Mouse (Mus musculus): ENCODE results near the gene Kcng4. TPM values are rescaled to one million over a fixed set of nuclear protein-coding genes. Genes with fewer than 3 reads are reported as not detected.
A peak's percentile ranks its signal among the peaks of the same experiment; 100 is the strongest.

Gene Kcng4
- polyA plus RNA-seq, 1 experiment from 2014 or later: 0.47 TPM

DNA sequence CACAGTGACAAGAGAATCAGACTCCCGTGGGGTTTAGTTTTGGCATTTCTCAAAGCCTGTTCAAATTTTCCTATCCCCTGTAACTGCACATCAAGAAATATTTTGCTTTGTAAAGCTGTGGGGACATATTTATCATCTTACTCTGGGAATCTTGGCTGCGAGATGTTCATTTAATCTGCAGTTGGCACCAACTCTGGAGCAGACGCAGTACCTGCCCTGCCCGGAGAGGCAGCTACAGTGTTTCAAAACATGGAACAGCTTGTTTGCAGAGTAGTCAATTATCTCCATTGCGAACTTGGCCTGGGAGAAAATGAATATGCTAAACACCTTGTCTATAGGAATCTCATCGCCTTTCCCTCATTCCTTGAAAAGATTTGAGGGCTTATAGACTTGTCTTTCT, 2.8 kb upstream of the Kcng4 start:
- H3K27ac ChIP-seq: no peak overlapping the region
- no peak overlapping the region for H3K4me3 ChIP-seq (replicated peaks)
- no peaks in the 10 kb centered on the region for H3K9me3 ChIP-seq
- no peak overlapping the region for H3K4me2 ChIP-seq (replicated peaks)
- 82% methylated on average over 6 of the region's 6 CpGs for WGBS
- ATAC-seq: no peak
- H3K9ac ChIP-seq (replicated peaks): no peak overlapping the region
- peaks cover 24% of the 10 kb centered on the region for H3K4me1 ChIP-seq (replicated peaks)
- H3K36me3 ChIP-seq: no peaks in the 10 kb centered on the region
- H3K27me3 ChIP-seq: peaks cover 17% of the 10 kb centered on the region

DNA sequence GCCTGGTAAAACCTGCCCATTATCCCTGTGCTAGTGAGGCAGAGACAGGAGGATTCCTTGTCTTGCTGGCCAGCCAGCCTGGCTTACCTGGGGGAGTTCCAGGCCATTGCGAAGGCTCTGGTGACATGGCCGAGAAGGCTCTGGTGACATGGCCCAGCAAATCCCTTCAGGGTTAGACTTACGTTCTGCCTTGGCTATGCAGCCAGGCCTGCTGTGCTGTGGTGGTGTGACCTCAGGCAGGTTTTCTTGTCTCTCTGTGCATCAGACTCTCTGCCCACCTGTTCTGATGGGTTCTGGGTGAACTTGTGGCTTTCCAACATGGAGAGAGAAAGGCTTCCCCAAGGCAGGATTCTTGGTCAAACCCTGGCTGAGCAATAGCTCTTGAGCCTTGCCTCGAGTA, 1.9 kb upstream of the Kcng4 start:
- ATAC-seq: no peak
- Histone ChIP-seq H3K9me3 (no peaks in the 10 kb centered on the region), H3K9ac (replicated peaks) (no peak overlapping the region), H3K27me3 (peaks cover 24% of the 10 kb centered on the region), H3K4me2 (replicated peaks) (no peak overlapping the region), H3K4me3 (replicated peaks) (no peak overlapping the region), H3K4me1 (replicated peaks) (peaks cover 29% of the 10 kb centered on the region), H3K36me3 (no peaks in the 10 kb centered on the region), H3K27ac (no peak overlapping the region)
- WGBS: 91% methylated on average over 4 of the region's 4 CpGs

DNA sequence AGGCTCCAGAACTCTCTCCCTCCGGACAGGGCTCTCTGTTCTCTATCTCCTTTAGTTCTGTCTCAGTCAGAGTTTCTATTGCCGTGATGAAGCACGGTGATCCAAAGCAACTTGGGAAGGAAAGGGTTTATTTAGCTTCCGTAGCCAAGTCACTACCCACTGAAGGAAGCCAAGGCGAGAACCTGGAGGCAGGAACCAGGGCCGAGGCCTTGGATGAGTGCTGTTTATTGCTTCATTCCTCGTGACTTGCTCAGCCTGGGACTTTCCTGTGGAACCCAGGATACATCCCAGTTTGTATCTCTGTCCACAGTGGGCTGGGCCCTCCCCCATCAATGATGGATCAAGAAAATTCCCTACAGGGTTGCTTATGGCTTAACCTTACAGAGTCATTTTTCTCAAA, 1.3 kb upstream of the Kcng4 start:
- 67% methylated on average over 7 of the region's 7 CpGs for WGBS
- peaks cover 29% of the 10 kb centered on the region for H3K4me1 ChIP-seq (replicated peaks)

DNA sequence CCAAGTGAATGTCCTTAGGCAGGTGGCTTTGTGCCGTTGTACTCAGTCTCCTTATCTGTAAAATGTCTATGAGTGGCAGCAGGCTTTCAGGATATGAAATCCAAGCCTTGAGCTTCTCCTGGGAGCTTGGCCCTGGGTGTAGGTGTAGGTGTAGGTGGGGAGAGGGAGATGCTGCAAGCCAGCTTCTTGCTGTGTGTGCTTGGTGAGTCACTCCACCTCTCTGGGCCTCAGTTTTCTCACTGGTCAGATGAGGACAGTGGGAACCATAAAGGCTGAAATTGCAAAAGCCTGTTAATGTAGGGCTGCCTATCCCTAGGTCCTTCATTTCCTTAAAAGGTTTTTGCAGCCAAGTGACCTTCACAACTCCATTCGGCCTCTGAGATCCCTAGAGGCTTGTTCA, 478 bp upstream of the Kcng4 start:
- H3K27ac ChIP-seq: no peak overlapping the region
- 62% methylated on average over 2 of the region's 2 CpGs for WGBS
- H3K9ac ChIP-seq (replicated peaks): 0 out of 2 replicates have a peak overlapping the region, but pooled peaks have one; percentile 36
- H3K4me3 ChIP-seq (replicated peaks): no peak overlapping the region
- H3K4me2 ChIP-seq (replicated peaks): no peak overlapping the region
- peaks cover 35% of the 10 kb centered on the region for H3K4me1 ChIP-seq (replicated peaks)
- no peak for ATAC-seq
- H3K36me3 ChIP-seq: no peaks in the 10 kb centered on the region
- peaks cover 24% of the 10 kb centered on the region for H3K27me3 ChIP-seq
- H3K9me3 ChIP-seq: no peaks in the 10 kb centered on the region

More for the DNA sequence above, 1.3 kb upstream of the Kcng4 start:
- no peaks in the 10 kb centered on the region for H3K9me3 ChIP-seq
- H3K4me2 ChIP-seq (replicated peaks): no peak overlapping the region
- H3K27me3 ChIP-seq: peaks cover 24% of the 10 kb centered on the region
- no peak overlapping the region for H3K4me3 ChIP-seq (replicated peaks)
- H3K36me3 ChIP-seq: no peaks in the 10 kb centered on the region
- no peak overlapping the region for H3K9ac ChIP-seq (replicated peaks)
- H3K27ac ChIP-seq: no peak overlapping the region
- ATAC-seq: no peak

DNA sequence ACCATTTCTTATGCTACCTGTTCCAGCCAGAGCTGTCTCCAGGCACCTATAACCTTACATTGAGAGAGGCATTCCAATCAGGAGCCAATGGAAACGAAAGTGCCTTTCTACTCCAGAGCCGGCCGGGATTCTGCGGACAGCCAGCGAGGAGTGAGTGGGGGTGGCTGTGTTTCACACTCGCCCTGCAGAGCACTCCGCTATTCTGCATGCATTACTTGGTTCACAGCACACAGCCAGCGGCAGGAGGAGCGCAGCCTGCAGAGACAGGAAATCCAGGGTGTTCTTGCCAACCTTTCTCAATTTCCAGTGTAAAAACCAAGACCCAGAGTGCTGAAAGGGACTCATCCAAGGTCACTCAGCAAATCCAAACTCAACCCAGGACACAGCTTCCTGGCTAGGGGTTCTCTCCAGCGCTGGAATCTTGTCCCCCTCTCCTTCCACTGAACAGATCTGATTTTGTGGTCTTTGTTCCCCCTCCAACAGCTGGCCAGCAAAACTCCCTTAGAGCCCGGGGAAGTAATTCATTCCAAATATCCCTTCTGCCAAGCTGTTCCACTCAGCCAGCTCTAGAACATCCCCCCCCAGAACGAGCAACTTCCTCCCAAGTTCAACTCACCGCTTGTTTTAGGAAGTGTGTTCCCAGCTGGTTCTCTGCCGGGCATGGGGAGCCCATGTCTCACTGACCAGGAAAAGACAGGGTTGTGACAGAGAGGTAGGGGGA, 704 bp downstream of the Kcng4 start:
- Histone ChIP-seq H3K4me3 (replicated peaks) (no peak overlapping the region), H3K27me3 (peaks cover 24% of the 10 kb centered on the region), H3K27ac (no peak overlapping the region), H3K9me3 (no peaks in the 10 kb centered on the region), H3K36me3 (no peaks in the 10 kb centered on the region), H3K9ac (replicated peaks) (no peak overlapping the region), H3K4me2 (replicated peaks) (0 out of 2 replicates have a peak overlapping the region, but pooled peaks have one; percentile 9), H3K4me1 (replicated peaks) (peaks cover 40% of the 10 kb centered on the region)
- 13% methylated on average over 14 of the region's 14 CpGs for WGBS
- no peak for ATAC-seq

DNA sequence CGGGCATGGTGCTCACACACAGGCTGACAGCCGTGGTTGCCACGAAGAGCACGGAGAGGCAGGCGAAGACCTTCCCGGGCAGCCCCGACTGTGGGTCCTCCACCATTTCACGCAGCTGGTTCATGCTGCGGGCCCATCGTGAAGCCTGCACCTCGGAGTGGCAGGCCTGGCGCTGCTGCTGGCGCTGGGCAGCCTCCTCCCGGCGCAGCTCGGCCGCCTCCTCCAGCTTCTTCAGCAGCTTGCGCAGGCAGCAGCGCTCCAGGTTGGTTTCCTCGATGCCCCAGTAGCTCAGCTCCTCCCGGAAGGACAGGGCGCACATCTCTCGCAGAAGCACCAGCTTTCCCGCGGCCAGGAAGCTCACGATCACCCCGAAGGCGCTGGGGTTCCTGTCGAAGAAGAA, 2.6 kb downstream of the Kcng4 start:
- Histone ChIP-seq H3K9me3 (no peaks in the 10 kb centered on the region), H3K4me2 (replicated peaks) (0 out of 2 replicates have a peak overlapping the region, but pooled peaks have one; percentile 7), H3K27ac (no peak overlapping the region), H3K27me3 (peaks cover 24% of the 10 kb centered on the region), H3K9ac (replicated peaks) (no peak overlapping the region), H3K4me3 (replicated peaks) (no peak overlapping the region), H3K36me3 (no peaks in the 10 kb centered on the region), H3K4me1 (replicated peaks) (peaks cover 43% of the 10 kb centered on the region)
- 52% methylated on average over 29 of the region's 29 CpGs for WGBS
- ATAC-seq: no peak

DNA sequence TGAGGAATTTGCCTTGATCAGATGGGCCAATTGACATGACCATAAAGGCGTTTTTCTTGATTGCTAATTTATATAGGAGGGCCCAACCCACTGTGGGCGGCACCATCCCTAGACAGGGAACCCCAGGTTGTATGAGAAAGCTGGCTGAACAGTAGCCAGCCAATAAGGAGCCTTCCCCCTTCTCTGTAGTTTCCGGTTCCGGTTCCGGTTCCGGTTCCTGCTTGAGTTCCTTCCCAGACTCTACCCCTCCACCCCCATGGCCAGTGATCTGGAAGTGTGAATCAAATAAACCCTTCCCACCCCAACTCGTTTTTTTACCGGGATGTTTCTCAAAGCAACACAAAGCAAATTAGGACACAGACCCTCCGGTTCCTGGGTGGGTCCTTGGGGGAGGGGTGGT, 3.2 kb downstream of the Kcng4 start:
- Histone ChIP-seq H3K4me3 (replicated peaks) (no peak overlapping the region), H3K9ac (replicated peaks) (no peak overlapping the region), H3K27me3 (peaks cover 24% of the 10 kb centered on the region), H3K4me1 (replicated peaks) (peaks cover 45% of the 10 kb centered on the region), H3K9me3 (no peaks in the 10 kb centered on the region), H3K4me2 (replicated peaks) (no peak overlapping the region), H3K36me3 (no peaks in the 10 kb centered on the region), H3K27ac (no peak overlapping the region)
- WGBS: 91% methylated on average over 9 of the region's 9 CpGs
- ATAC-seq: no peak

DNA sequence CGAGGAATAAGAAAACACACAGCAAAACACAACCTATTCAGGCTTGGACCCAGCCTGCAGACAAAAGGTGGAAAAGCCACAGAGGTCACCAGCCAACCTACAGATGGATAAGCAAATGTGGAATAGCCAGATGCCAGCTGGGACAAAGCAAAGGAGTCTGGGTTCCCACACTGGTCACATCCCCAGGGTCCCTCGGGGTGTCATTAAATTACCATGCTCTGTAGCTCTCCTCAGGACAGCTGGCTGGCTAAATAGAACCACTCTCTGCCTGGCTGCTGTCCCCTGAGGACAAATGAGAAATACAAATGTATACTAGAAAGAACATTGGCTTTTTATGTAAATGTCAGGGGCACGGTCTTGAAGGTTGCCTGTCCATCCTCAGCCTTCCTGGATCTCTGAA, 4.6 kb downstream of the Kcng4 start:
- no peaks in the 10 kb centered on the region for H3K36me3 ChIP-seq
- H3K4me1 ChIP-seq (replicated peaks): peaks cover 36% of the 10 kb centered on the region
- H3K4me3 ChIP-seq (replicated peaks): no peak overlapping the region
- H3K4me2 ChIP-seq (replicated peaks): no peak overlapping the region
- H3K9ac ChIP-seq (replicated peaks): no peak overlapping the region
- H3K27ac ChIP-seq: peak overlapping the region; percentile 30; the same call in 1 of the 2 replicates
- H3K27me3 ChIP-seq: peaks cover 26% of the 10 kb centered on the region
- 43% methylated on average over 3 of the region's 3 CpGs for WGBS
- H3K9me3 ChIP-seq: no peaks in the 10 kb centered on the region
- peak; percentile 64 for ATAC-seq

DNA sequence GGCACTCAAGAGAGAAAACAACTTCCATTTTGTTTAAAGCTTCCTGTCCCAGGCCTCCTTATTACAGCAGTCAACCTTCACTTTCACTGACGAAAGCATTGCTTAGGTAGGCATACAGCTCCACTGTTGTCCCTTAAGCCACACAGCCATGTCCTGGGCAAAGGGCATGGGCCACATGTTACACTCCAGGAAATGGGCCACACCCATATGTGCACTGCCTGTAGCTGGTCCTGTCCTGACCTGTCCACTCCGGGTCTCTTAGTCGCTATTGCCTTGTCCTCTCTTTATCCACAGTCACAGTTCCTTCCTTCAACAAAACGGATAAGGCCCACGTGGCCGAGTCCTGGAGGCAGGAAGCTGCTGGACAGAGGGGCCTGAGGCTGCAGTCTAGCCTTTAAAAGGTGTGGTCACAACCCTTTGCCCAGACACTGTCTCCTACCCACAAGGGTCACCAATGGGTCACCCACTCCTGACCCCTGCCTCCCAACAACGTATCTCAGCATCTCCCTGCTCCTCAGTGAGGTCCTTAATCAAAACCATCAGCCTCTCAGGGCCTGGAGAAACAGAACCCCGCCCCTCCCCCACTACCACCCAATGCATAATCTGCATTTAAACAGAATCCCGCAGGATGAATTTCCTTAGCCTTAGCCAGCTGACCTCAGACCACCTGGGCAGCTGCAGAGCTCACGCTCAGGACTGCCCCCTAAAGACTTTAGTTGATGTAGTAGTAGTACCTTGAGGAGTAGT, 7.7 kb downstream of the Kcng4 start:
- WGBS: 43% methylated on average over 10 of the region's 10 CpGs
- no peak for ATAC-seq

DNA sequence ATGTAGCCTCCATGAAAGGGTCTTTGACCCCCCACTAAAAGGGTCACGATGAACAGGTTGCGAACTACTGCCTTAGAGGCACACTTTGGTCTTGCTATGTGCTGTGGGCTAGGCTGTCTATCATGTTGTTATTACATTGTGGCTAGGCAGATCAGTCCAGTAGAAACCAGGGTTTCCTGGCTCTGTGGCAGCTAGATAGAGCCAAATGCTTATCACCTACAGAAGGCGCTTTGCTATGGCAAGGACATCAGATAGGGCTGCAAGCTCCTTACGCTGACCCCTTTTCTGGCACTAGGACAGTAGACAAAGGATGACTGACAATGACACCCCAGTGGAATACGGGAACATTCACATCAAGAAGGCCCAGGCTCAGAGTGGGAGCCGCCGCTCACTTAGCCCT, 8.3 kb downstream of the Kcng4 start:
- H3K36me3 ChIP-seq: no peaks in the 10 kb centered on the region
- H3K4me1 ChIP-seq (replicated peaks): peaks cover 16% of the 10 kb centered on the region
- no peak overlapping the region for H3K9ac ChIP-seq (replicated peaks)
- H3K4me2 ChIP-seq (replicated peaks): no peak overlapping the region
- ATAC-seq: no peak
- H3K27ac ChIP-seq: no peak overlapping the region
- no peaks in the 10 kb centered on the region for H3K9me3 ChIP-seq
- WGBS: 83% methylated on average over 7 of the region's 7 CpGs
- H3K27me3 ChIP-seq: 0 out of 2 replicates have a peak, but pooled peaks cover 8% of the 10 kb centered on the region
- H3K4me3 ChIP-seq (replicated peaks): no peak overlapping the region

More for the DNA sequence above, 7.7 kb downstream of the Kcng4 start:
- H3K27me3 ChIP-seq: peaks cover 11% of the 10 kb centered on the region
- no peak overlapping the region for H3K4me3 ChIP-seq (replicated peaks)
- H3K27ac ChIP-seq: no peak overlapping the region
- H3K4me1 ChIP-seq (replicated peaks): peaks cover 20% of the 10 kb centered on the region
- no peak overlapping the region for H3K4me2 ChIP-seq (replicated peaks)
- no peaks in the 10 kb centered on the region for H3K9me3 ChIP-seq
- H3K9ac ChIP-seq (replicated peaks): no peak overlapping the region
- no peaks in the 10 kb centered on the region for H3K36me3 ChIP-seq

DNA sequence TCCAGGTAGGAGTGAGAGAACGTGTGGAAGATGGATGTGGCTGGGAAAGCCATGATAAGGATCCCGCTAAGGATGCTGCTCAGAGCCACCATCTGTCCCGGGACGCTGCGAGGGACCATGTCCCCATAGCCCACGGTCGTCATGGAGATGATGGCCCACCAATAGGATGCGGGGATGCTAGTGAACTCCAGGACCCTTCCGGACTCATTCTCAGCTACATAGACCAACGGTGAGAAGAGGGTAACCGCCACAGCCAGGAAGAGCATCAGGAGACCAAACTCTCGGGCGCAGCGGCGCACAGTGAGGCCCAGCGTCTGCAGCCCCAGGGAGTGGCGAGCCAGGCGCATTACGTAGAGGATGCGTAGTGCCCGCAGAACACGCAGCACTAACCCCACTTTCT, 9.7 kb downstream of the Kcng4 start:
- H3K36me3 ChIP-seq: no peaks in the 10 kb centered on the region
- H3K4me1 ChIP-seq (replicated peaks): peaks cover 9% of the 10 kb centered on the region
- H3K9me3 ChIP-seq: no peaks in the 10 kb centered on the region
- H3K27me3 ChIP-seq: 0 out of 2 replicates have a peak, but pooled peaks cover 8% of the 10 kb centered on the region
- no peak overlapping the region for H3K4me3 ChIP-seq (replicated peaks)
- no peak overlapping the region for H3K9ac ChIP-seq (replicated peaks)
- H3K27ac ChIP-seq: no peak overlapping the region
- WGBS: 84% methylated on average over 22 of the region's 22 CpGs
- ATAC-seq: no peak
- H3K4me2 ChIP-seq (replicated peaks): no peak overlapping the region

DNA sequence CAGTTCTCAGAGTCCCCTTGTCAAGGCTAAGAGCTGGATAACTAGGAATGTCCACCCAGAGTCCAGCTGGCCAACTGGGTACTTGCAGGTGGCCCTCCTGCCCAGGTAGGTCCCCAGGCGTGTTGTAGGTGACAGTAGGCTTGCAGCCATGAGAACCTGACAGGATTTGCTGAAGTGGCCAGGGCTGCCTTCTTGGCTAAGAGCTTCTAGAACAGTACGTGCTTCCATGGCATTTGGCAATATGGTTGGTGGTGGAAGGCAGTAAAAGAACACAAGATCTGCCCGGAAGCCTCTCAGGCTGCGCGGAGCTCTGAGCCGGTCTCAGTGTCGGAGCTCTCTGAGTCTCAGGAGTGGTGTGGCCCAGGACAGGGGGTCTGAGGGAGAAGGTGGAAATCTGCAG, 10.6 kb downstream of the Kcng4 start:
- Histone ChIP-seq H3K4me2 (replicated peaks) (no peak overlapping the region), H3K36me3 (no peaks in the 10 kb centered on the region), H3K9ac (replicated peaks) (no peak overlapping the region), H3K9me3 (no peaks in the 10 kb centered on the region), H3K27ac (no peak overlapping the region), H3K4me3 (replicated peaks) (no peak overlapping the region), H3K27me3 (0 out of 2 replicates have a peak, but pooled peaks cover 8% of the 10 kb centered on the region), H3K4me1 (replicated peaks) (peaks cover 5% of the 10 kb centered on the region)
- ATAC-seq: no peak
- 87% methylated on average over 7 of the region's 7 CpGs for WGBS
